Mouse (Mus musculus) cerebellum, adult 2 months (tissue): ENCODE data around the gene Slc22a21. TPM values are rescaled to one million over a fixed set of nuclear protein-coding genes. Genes with fewer than 3 reads are reported as not detected.
A peak's percentile ranks its signal among the peaks of the same experiment; 100 is the strongest.
"Not testable (repeated sequence)": the region's sequence is repeated elsewhere in the genome, so short reads cannot be mapped to it uniquely, and the experiment has no call there.

Source experiments
- DNase-seq, 2 experiments: peaks; one replicate each; pipeline ENCODE4 v3.0.0; 2021
- H3K27ac ChIP-seq: fragments of 200-500 bp; 2 replicates; pipeline ENCODE4 v1.5.1; 2012; ENCODE audit warnings: low read length, control low read depth, inconsistent platforms; ENCODE audit not compliant: insufficient read depth
- H3K27me3 ChIP-seq: fragments of 200-500 bp; 2 replicates; pipeline ENCODE4 v1.6.1; 2012; ENCODE audit warnings: inconsistent platforms, mild to moderate bottlenecking, low read length, moderate library complexity; ENCODE audit not compliant: control insufficient read depth, insufficient read depth
- H3K4me1 ChIP-seq: fragments of 200-500 bp; 2 replicates; pipeline ENCODE4 v1.6.1; 2011; ENCODE audit warnings: low read length; ENCODE audit not compliant: control insufficient read depth, insufficient read depth
- H3K4me3 ChIP-seq: fragments of 200-500 bp; replicated peaks from 2 replicates; pipeline ENCODE3; 2011; ENCODE audit warnings: mild to moderate bottlenecking, low read depth, low read length, control low read depth; ENCODE audit not compliant: insufficient read depth
- CTCF ChIP-seq: fragments of 200-500 bp; IDR thresholded peaks from 2 replicates; pipeline ENCODE4 v1.5.1; 2011; ENCODE audit warnings: low read depth, mild to moderate bottlenecking, control low read depth, low read length, moderate library complexity, borderline replicate concordance; ENCODE audit not compliant: insufficient read depth
- POLR2A ChIP-seq: fragments of 200-500 bp; IDR thresholded peaks from 2 replicates; pipeline ENCODE4 v1.6.1; 2011; ENCODE audit warnings: low read length, control low read depth, borderline replicate concordance; ENCODE audit not compliant: insufficient read depth
- WGBS: fragments of 180-500 bp; shearing (Covaris S2); methylation state at CpG from one replicate; pipeline ENCODE4 v1.1.7; 2018; 5-methylcytosine and 5-hydroxymethylcytosine counted together
- polyA plus RNA-seq: library from polyadenylated mRNA; depleted of rRNA; stranded (reverse); fragments of >200 nt; gene quantifications from 2 replicates; pipeline ENCODE4 v1.2.3, GENCODE M21; 2012

Slc22a21 gene
- polyA plus RNA-seq, 1 experiment, result 2.7 TPM

- WGBS, result 85% methylated on average over 4 of the region's 4 CpGs
- no peak for DNase-seq
These were observed 1.3 kb upstream of the Slc22a21 start for GRCm38 (mm10) chr11:53981396-53981795.

DNA sequence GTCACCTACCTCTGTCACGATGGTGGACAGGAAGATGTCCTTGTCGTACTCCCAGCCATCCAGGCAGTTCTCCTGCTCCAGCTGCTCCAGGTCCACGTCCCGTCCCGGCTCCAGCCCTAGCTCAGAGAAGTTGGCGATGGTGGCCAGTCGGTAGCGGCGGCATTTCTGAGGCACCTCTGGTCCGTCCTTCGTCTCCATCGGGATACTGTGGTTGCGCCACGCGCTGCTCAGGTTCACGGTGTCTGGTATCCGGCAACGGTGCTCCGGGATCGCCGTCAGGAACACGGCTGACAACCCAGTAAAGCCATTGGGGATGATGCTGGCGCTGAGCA is 710 bp downstream of the Slc22a21 start:
- H3K27ac ChIP-seq, H3K4me1 ChIP-seq, H3K27me3 ChIP-seq, DNase-seq: not testable (repeated sequence)
- H3K4me3 ChIP-seq, result peak overlapping the region; percentile 59
- 2% methylated on average over 23 of the region's 23 CpGs for WGBS

More at GRCm38 (mm10) chr11:53981396-53981795, 1.3 kb upstream of the Slc22a21 start:
- no peaks in the 10 kb centered on the region for H3K4me1 ChIP-seq
- H3K4me3 ChIP-seq, result no peak overlapping the region
- no peak overlapping the region for H3K27ac ChIP-seq
- no peaks in the 10 kb centered on the region for H3K27me3 ChIP-seq
- no peak for TF ChIP-seq POLR2A
- no peak for TF ChIP-seq CTCF

GRCm38 (mm10) chr11:53977672-53978071 is 2.5 kb downstream of the Slc22a21 start:
- DNase-seq, result no peak
- H3K4me3 ChIP-seq, result no peak overlapping the region
- no peak overlapping the region for H3K27ac ChIP-seq
- TF ChIP-seq POLR2A, result no peak
- no peak for TF ChIP-seq CTCF
- H3K4me1 ChIP-seq, result no peaks in the 10 kb centered on the region
- H3K27me3 ChIP-seq, result no peaks in the 10 kb centered on the region
- WGBS, result 68% methylated on average over 3 of the region's 3 CpGs

DNA sequence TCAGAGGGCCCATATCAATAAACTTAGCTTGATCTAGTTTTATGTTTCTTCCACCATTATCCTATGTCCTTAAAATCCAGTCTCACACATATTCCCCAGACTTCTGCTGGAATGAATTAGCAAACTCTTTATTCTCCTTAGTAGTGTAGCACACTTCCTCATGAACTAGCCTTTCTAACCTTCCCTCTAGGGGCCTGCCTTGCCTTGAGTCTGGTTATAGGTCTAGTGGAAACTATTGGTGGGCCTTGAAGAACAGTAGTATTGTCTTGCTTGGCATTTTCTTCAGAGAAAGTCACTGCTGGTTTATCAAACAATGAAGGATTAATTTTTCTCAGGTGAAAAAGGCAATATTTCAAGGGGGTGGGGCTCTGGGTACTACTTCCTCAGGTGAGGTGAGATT is 4.6 kb downstream of the Slc22a21 start:
- H3K27me3 ChIP-seq, result no peaks in the 10 kb centered on the region
- TF ChIP-seq POLR2A (no peak), CTCF (no peak)
- H3K4me1 ChIP-seq, result no peaks in the 10 kb centered on the region
- H3K4me3 ChIP-seq, result no peak overlapping the region
- DNase-seq, result no peak
- no peak overlapping the region for H3K27ac ChIP-seq

DNA sequence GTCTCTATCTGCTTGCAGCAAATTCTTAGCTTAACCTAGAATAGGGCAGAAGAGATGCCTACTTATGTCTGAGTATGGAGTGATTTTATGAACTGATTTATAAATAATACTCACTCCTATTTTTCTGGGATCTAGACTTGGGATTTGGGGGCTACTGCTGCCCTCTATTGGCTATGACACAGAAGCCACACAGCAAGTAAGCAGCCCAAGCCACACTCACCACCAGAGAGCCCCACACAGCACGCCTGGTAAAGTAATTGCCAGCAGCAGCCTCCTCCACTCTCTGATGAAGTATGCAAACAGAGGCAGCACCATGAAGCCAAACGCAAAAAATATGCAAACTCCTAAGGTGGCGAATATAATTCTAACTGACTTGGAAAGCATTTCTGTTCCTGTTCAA is 21.1 kb downstream of the Slc22a21 start:
- Histone ChIP-seq H3K4me3 (no peak overlapping the region), H3K27me3 (no peaks in the 10 kb centered on the region), H3K27ac (no peak overlapping the region), H3K4me1 (no peaks in the 10 kb centered on the region)
- no peak for DNase-seq
- no peak for TF ChIP-seq CTCF
- TF ChIP-seq POLR2A, result no peak
- 66% methylated on average over 3 of the region's 3 CpGs for WGBS

DNA sequence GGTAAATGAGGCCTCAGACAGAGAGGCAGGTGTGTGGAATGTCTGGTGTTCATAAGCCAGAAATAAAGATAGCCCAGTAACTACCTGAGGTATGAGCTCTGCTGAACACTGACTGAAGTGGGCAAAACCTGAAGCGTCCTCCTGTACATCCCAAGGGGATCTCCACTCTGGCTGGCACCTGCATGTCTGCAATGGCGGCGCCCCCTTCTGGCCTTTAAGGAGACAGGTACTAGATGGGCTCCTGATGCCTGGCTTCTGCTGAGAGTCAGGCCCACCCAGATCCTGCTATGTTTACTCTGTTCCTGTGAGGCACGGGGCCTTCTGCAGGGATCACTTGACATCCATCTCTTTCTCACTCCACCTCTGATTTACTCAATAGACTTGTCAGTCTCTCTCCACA is 22.0 kb downstream of the Slc22a21 start:
- H3K27me3 ChIP-seq, H3K4me3 ChIP-seq, H3K27ac ChIP-seq, DNase-seq, H3K4me1 ChIP-seq: not testable (repeated sequence)
- WGBS, result 40% methylated on average over 4 of the region's 4 CpGs

- TF ChIP-seq POLR2A (no peak), CTCF (no peak)
- H3K4me3 ChIP-seq, result no peak overlapping the region
- no peaks in the 10 kb centered on the region for H3K27me3 ChIP-seq
- H3K4me1 ChIP-seq, result no peaks in the 10 kb centered on the region
- WGBS, result 66% methylated on average over 1 of the region's 1 CpGs
- H3K27ac ChIP-seq, result no peak overlapping the region
- no peak for DNase-seq
These were observed 23.5 kb downstream of the Slc22a21 start for GRCm38 (mm10) chr11:53956636-53957035.

DNA sequence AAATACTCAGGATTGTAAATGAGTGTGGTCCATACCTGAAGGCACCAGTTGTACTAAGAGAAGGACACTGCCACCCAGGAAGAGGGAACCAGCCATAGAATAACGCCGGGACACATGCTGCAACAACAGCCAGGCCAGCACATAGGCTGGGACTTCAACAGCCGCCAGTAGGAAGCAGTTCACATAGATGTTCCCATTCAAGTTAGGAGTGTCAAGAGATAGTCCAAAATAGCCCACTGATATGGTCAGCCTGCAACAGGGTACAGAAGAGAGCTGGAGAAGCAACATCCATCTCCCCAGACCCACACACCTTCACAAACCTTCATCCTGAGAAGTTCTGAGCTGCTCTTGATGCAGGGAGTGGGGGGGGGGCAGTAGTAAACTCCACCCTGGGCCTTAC is 25.5 kb downstream of the Slc22a21 start:
- Histone ChIP-seq H3K27ac (no peak overlapping the region), H3K4me3 (no peak overlapping the region), H3K4me1 (no peaks in the 10 kb centered on the region), H3K27me3 (no peaks in the 10 kb centered on the region)
- 88% methylated on average over 3 of the region's 3 CpGs for WGBS
- no peak for DNase-seq
- TF ChIP-seq POLR2A (no peak), CTCF (no peak)

DNA sequence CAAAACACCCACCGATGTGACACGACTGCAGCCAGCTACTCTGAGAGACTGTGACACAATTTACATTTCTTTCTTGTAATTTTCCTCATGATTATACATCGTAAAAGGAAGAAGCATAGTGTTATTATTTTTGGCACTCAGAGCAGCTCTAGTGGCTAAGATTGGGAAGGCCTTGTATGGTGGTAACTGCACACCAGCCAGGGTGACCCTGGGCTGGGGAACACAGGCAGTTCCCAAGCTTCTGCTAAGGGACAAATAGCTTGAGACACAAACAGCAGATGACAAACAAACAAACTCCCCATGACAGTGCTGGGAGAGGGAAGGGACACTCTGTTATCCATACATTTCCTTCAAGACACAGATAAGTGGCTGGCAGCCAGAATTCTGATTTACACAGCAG is 30.0 kb downstream of the Slc22a21 start:
- WGBS, result 63% methylated on average over 2 of the region's 3 CpGs
- not testable (repeated sequence) for DNase-seq, H3K4me1 ChIP-seq, H3K27ac ChIP-seq, H3K4me3 ChIP-seq, H3K27me3 ChIP-seq

DNA sequence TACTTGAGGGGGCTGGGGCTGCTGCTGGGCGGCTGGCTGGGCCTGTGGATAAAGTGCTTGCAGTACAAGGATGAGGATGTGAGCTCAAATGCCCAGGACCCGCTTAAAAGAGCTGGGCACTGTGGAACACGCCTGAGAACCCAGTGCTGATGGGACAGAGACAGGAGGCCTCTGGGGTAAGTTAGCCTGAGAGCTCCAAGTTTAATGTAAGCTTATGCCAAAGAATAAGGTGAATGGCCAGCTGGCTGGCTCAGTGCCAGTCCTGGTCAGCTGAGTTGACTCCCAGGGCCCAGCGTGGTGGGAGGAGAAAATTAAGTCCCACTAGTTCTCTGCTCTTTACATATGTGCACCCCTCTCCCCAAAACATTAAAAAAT is 48.2 kb downstream of the Slc22a21 start:
- H3K27ac ChIP-seq, H3K4me3 ChIP-seq, H3K4me1 ChIP-seq, H3K27me3 ChIP-seq: not testable (repeated sequence)
- 52% methylated on average over 4 of the region's 4 CpGs for WGBS
- DNase-seq, result peak in 1 of 2 experiments; percentile 40
